Mouse (Mus musculus): ENCODE measurements around the gene Enpp3. TPM values are rescaled to one million over a fixed set of nuclear protein-coding genes. Genes with fewer than 3 reads are reported as not detected.

Gene Enpp3
- polyA plus RNA-seq, 1 experiment, result 64.3 TPM

GRCm38 (mm10) chr10:24831377-24832095, 11.1 kb downstream of the Enpp3 start:
- TF ChIP-seq POLR2A (IDR thresholded peaks at IDR 0.05; ENCODE audit: low read depth, low read length) (no peak), CTCF (IDR thresholded peaks at IDR 0.05; ENCODE audit: extremely low read depth, insufficient read length, insufficient replicate concordance, low read depth, low read length) (no peak)
- Histone ChIP-seq H3K36me3 (ENCODE audit: control insufficient read depth, insufficient read depth, low read length) (peaks cover 2% of the 10 kb centered on the region; the same call in 1 of the 2 replicates), H3K4me1 (ENCODE audit: control insufficient read depth, insufficient read depth, insufficient read length, low read length) (peaks cover 2% of the 10 kb centered on the region; the same call in 1 of the 2 replicates), H3K27me3 (ENCODE audit: control insufficient read depth, insufficient read depth, low read length) (no peaks in the 10 kb centered on the region), H3K4me3 (ENCODE audit: low read depth, low read length) (no peak overlapping the region), H3K27ac (ENCODE audit: insufficient read depth, low read depth, low read length) (no peak overlapping the region)
- WGBS, result 48% methylated on average over 15 of the region's 15 CpGs

DNA sequence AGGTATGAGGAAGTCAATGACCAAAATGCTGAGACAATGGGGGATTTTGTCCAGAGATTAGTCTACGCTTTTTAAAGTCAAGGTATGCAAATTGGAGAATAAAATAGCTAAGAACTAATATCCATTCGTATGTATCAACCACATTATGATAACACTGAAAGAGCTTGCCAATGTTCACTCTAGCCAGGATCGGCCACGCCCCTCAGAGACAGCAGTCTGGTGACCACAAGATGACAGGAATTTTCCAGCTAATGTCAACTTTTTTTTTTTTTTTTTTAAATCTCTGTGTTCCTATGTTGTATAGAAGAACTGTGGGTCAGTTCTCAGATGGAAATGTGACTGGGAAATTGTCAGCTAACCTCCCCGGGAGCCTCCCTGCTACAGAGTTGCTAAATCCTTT, 12.2 kb downstream of the Enpp3 start:
- no peaks in the 10 kb centered on the region for H3K27me3 ChIP-seq (ENCODE audit: control insufficient read depth, insufficient read depth, low read length)
- no peak overlapping the region for H3K4me3 ChIP-seq (ENCODE audit: low read depth, low read length)
- no peak overlapping the region for H3K27ac ChIP-seq (ENCODE audit: insufficient read depth, low read depth, low read length)
- peaks cover 2% of the 10 kb centered on the region; the same call in 1 of the 2 replicates for H3K4me1 ChIP-seq (ENCODE audit: control insufficient read depth, insufficient read depth, insufficient read length, low read length)
- WGBS, result 58% methylated on average over 5 of the region's 5 CpGs
- TF ChIP-seq POLR2A (IDR thresholded peaks at IDR 0.05; ENCODE audit: low read depth, low read length) (no peak), CTCF (IDR thresholded peaks at IDR 0.05; ENCODE audit: extremely low read depth, insufficient read length, insufficient replicate concordance, low read depth, low read length) (no peak)
- peaks cover 2% of the 10 kb centered on the region; the same call in 1 of the 2 replicates for H3K36me3 ChIP-seq (ENCODE audit: control insufficient read depth, insufficient read depth, low read length)

- no peak overlapping the region for H3K4me3 ChIP-seq (ENCODE audit: low read depth, low read length)
- no peak overlapping the region for H3K27ac ChIP-seq (ENCODE audit: insufficient read depth, low read depth, low read length)
- peaks cover 1% of the 10 kb centered on the region; the same call in 1 of the 2 replicates for H3K36me3 ChIP-seq (ENCODE audit: control insufficient read depth, insufficient read depth, low read length)
- no peak for TF ChIP-seq CTCF (IDR thresholded peaks at IDR 0.05; ENCODE audit: extremely low read depth, insufficient read length, insufficient replicate concordance, low read depth, low read length)
- no peak for TF ChIP-seq POLR2A (IDR thresholded peaks at IDR 0.05; ENCODE audit: low read depth, low read length)
- 87% methylated on average over 4 of the region's 4 CpGs for WGBS
- H3K27me3 ChIP-seq (ENCODE audit: control insufficient read depth, insufficient read depth, low read length), result no peaks in the 10 kb centered on the region
- peaks cover 3% of the 10 kb centered on the region; the same call in 1 of the 2 replicates for H3K4me1 ChIP-seq (ENCODE audit: control insufficient read depth, insufficient read depth, insufficient read length, low read length)
These were observed 14.5 kb downstream of the Enpp3 start for GRCm38 (mm10) chr10:24828136-24828535.

DNA sequence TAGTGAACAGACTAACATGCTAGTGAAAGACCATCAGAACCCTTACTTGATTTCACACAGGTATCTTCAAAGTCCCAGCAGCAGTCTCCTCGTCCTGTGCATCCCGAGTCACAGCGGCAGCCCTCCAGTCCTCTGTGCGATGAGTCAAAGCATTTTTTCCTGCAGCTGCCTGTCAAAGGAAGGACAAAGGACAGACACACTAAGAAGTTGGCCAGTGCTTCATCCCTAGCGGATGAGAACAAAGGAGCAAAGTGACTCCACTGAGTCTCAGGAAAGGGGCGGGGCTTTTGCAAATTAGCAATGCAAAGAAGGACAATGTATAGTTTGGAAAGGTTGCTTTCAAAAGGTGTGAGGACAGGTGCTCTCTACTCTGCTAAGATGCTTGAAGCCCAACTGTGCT, 16.5 kb downstream of the Enpp3 start:
- no peaks in the 10 kb centered on the region; the same call in 1 of the 2 replicates for H3K36me3 ChIP-seq (ENCODE audit: control insufficient read depth, insufficient read depth, low read length)
- TF ChIP-seq POLR2A (IDR thresholded peaks at IDR 0.05; ENCODE audit: low read depth, low read length) (no peak), CTCF (IDR thresholded peaks at IDR 0.05; ENCODE audit: extremely low read depth, insufficient read length, insufficient replicate concordance, low read depth, low read length) (no peak)
- no peak overlapping the region for H3K4me3 ChIP-seq (ENCODE audit: low read depth, low read length)
- H3K27me3 ChIP-seq (ENCODE audit: control insufficient read depth, insufficient read depth, low read length), result no peaks in the 10 kb centered on the region
- WGBS, result 48% methylated on average over 6 of the region's 6 CpGs
- peaks cover 2% of the 10 kb centered on the region; the same call in 1 of the 2 replicates for H3K4me1 ChIP-seq (ENCODE audit: control insufficient read depth, insufficient read depth, insufficient read length, low read length)
- H3K27ac ChIP-seq (ENCODE audit: insufficient read depth, low read depth, low read length), result no peak overlapping the region

GRCm38 (mm10) chr10:24825456-24826081, 17.1 kb downstream of the Enpp3 start:
- Histone ChIP-seq H3K4me1 (ENCODE audit: control insufficient read depth, insufficient read depth, insufficient read length, low read length) (peaks cover 2% of the 10 kb centered on the region; the same call in 1 of the 2 replicates), H3K27ac (ENCODE audit: insufficient read depth, low read depth, low read length) (no peak overlapping the region), H3K36me3 (ENCODE audit: control insufficient read depth, insufficient read depth, low read length) (no peaks in the 10 kb centered on the region; the same call in 1 of the 2 replicates), H3K27me3 (ENCODE audit: control insufficient read depth, insufficient read depth, low read length) (no peaks in the 10 kb centered on the region), H3K4me3 (ENCODE audit: low read depth, low read length) (no peak overlapping the region)
- 51% methylated on average over 7 of the region's 7 CpGs for WGBS
- no peak for TF ChIP-seq POLR2A (IDR thresholded peaks at IDR 0.05; ENCODE audit: low read depth, low read length)
- no peak for TF ChIP-seq CTCF (IDR thresholded peaks at IDR 0.05; ENCODE audit: extremely low read depth, insufficient read length, insufficient replicate concordance, low read depth, low read length)

DNA sequence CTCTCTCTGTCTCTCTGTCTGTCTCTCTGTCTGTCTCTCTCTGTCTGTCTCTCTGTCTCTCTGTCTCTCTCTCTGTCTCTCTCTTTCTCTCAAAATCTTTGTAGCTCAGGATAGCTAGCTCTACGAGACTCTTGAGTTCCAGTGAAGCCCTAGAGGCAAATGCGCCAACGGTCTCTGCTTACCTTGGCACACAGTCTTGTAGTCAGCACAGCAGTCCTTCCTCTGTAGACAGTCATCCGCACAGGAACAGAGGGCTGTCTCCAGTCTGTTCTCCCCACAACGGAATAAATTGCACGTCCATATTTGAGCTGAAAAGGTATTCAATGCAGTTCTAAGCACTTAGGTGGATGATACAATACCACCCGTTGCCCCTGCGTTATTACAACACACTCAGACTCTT, 18.0 kb downstream of the Enpp3 start:
- 87% methylated on average over 8 of the region's 8 CpGs for WGBS
- TF ChIP-seq POLR2A (IDR thresholded peaks at IDR 0.05; ENCODE audit: low read depth, low read length) (no peak), CTCF (IDR thresholded peaks at IDR 0.05; ENCODE audit: extremely low read depth, insufficient read length, insufficient replicate concordance, low read depth, low read length) (no peak)
- H3K27ac ChIP-seq (ENCODE audit: insufficient read depth, low read depth, low read length), result no peak overlapping the region
- no peaks in the 10 kb centered on the region for H3K27me3 ChIP-seq (ENCODE audit: control insufficient read depth, insufficient read depth, low read length)
- H3K4me3 ChIP-seq (ENCODE audit: low read depth, low read length), result no peak overlapping the region
- peaks cover 2% of the 10 kb centered on the region; the same call in 1 of the 2 replicates for H3K4me1 ChIP-seq (ENCODE audit: control insufficient read depth, insufficient read depth, insufficient read length, low read length)
- H3K36me3 ChIP-seq (ENCODE audit: control insufficient read depth, insufficient read depth, low read length), result peaks cover 2% of the 10 kb centered on the region; the same call in 1 of the 2 replicates

All from small intestine, adult 2 months (tissue).